Comparison of ENCODE assay signal across 8 mouse cellular contexts in genomic region chr7:19172874-19173273, GRCm38 (mm10). TPM values are rescaled to one million over a fixed set of nuclear protein-coding genes. Genes with fewer than 3 reads are reported as not detected.
DNase-seq lines count a peak whose midpoint lies in the region; ATAC-seq and TF ChIP-seq lines count a peak whose summit lies in the region.

No protein-coding gene starts in this region.

- no peak for TF ChIP-seq EP300 in MEL (IDR thresholded peaks at IDR 0.05; ENCODE audit: low read depth in 1 of 2, low read length in 2 of 2)
- no peak for TF ChIP-seq EP300 in lung, postnatal 0 days (IDR thresholded peaks at IDR 0.05)

- 2% methylated on average over 17 of the region's 17 CpGs for WGBS in lung, postnatal 0 days

- H3K27ac ChIP-seq in MEL (ENCODE audit: control insufficient read depth, low read depth, low read length): no peak overlapping the region
- no peak overlapping the region for H3K27ac ChIP-seq in lung, postnatal 0 days (ENCODE audit: low read length)

- peak; percentile 82 to 86 for ATAC-seq in hematopoietic stem cell, adult 5-6 weeks (replicated peaks in 1 of 2; ENCODE audit: insufficient read depth in 1 of 2, low FRiP score in 2 of 2, low TSS enrichment in 1 of 2, low read depth in 1 of 2, poor library complexity in 2 of 2, severe bottlenecking in 2 of 2)
- ATAC-seq in lung, postnatal 0 days: peak; percentile 68

- peak; percentile 67 to 88 (median 88) for TF ChIP-seq CTCF in MEL (IDR thresholded peaks at IDR 0.05 in 2 of 3, conservative IDR thresholded peaks at IDR 0.05 in 1 of 3; ENCODE audit: control insufficient read depth in 1 of 3, insufficient read depth in 1 of 3, low read depth in 2 of 3, low read length in 3 of 3, poor library complexity in 1 of 3, severe bottlenecking in 1 of 3)
- TF ChIP-seq CTCF in lung, postnatal 0 days (IDR thresholded peaks at IDR 0.05): peak; percentile 93

- no peak overlapping the region for H3K4me3 ChIP-seq in MEL (ENCODE audit: control insufficient read depth in 1 of 2, insufficient read depth in 1 of 2, low read depth in 2 of 2, low read length in 2 of 2)
- H3K4me3 ChIP-seq in lung, postnatal 0 days (ENCODE audit: low read depth, low read length): peak overlapping the region; percentile 17; the same call in 1 of the 2 replicates

- peaks cover 0 to 4% of the 10 kb centered on the region in 2 experiments; a peak in 2 of 4 replicates for H3K36me3 ChIP-seq in MEL (ENCODE audit: control insufficient read depth in 1 of 2, insufficient read depth in 2 of 2, low read length in 2 of 2)
- no peaks in the 10 kb centered on the region for H3K36me3 ChIP-seq in lung, postnatal 0 days (ENCODE audit: insufficient read depth, low read length)

- no peak overlapping the region for H3K9ac ChIP-seq in MEL (ENCODE audit: control insufficient read depth, low read depth, low read length, poor library complexity, severe bottlenecking)
- no peak overlapping the region for H3K9ac ChIP-seq in lung, postnatal 0 days (replicated peaks; ENCODE audit: low read depth)

- H3K9me3 ChIP-seq in MEL (replicated peaks; ENCODE audit: insufficient read depth, low read length): no peaks in the 10 kb centered on the region
- no peaks in the 10 kb centered on the region for H3K9me3 ChIP-seq in lung, postnatal 0 days (ENCODE audit: low read length)

- no peaks in the 10 kb centered on the region for H3K27me3 ChIP-seq in MEL (ENCODE audit: control insufficient read depth in 1 of 2, insufficient read depth in 2 of 2, low read length in 2 of 2)
- peaks cover 22% of the 10 kb centered on the region for H3K27me3 ChIP-seq in lung, postnatal 0 days (replicated peaks; ENCODE audit: insufficient read depth, low read length)

- no peak for TF ChIP-seq POLR2A in MEL (IDR thresholded peaks at IDR 0.05; ENCODE audit: control insufficient read depth in 1 of 2, insufficient read depth in 1 of 2, low read depth in 1 of 2, low read length in 2 of 2, poor library complexity in 1 of 2)

- peak; percentile 65 for TF ChIP-seq RAD21 in MEL (IDR thresholded peaks at IDR 0.05; ENCODE audit: low read depth, low read length)

- peak overlapping the region; percentile 47 for H3K4me2 ChIP-seq in lung, postnatal 0 days (replicated peaks; ENCODE audit: low read depth, low read length)

- peaks cover 0 to 8% of the 10 kb centered on the region in 2 experiments; a peak in 1 of 4 replicates for H3K4me1 ChIP-seq in MEL (ENCODE audit: control insufficient read depth in 1 of 2, insufficient read depth in 2 of 2, low read length in 2 of 2)
- peaks cover 9% of the 10 kb centered on the region; the same call in 1 of the 2 replicates for H3K4me1 ChIP-seq in lung, postnatal 0 days (ENCODE audit: insufficient read depth, low read depth, low read length)

- H3K79me2 ChIP-seq in MEL (ENCODE audit: control insufficient read depth, insufficient read depth, low read length, poor library complexity): no peaks in the 10 kb centered on the region

- DNase-seq in MEL (ENCODE audit: low read depth, low spot score): peak; percentile 84
- peak; percentile 67 for DNase-seq in cerebellum, adult 8-10 months
- DNase-seq in frontal cortex, adult 2 months (ENCODE audit: extremely low spot score in 1 of 2, low spot score in 1 of 2): peak; percentile 60 to 92
- peak; percentile 59 for DNase-seq in layer of hippocampus, adult 9-10 months (ENCODE audit: low spot score)
- DNase-seq in lung, postnatal 0 days (ENCODE audit: low spot score): peak; percentile 85
- peak; percentile 77 for DNase-seq in ovary, postnatal 10 days (ENCODE audit: low spot score)
- DNase-seq in thymus, postnatal 14 days: peak; percentile 93

TF ChIP-seq in MEL, 35 proteins besides CTCF, POLR2A, EP300 and RAD21:
- TF ChIP-seq ZKSCAN1 (IDR thresholded peaks at IDR 0.05; ENCODE audit: low read depth, low read length): no peak
- TF ChIP-seq JUND (IDR thresholded peaks at IDR 0.05; ENCODE audit: low read depth, low read length): no peak
- no peak for TF ChIP-seq ZMIZ1 (IDR thresholded peaks at IDR 0.05; ENCODE audit: low read depth, low read length)
- no peak for TF ChIP-seq CHD1 (IDR thresholded peaks at IDR 0.05; ENCODE audit: low read depth, low read length)
- TF ChIP-seq SIN3A (IDR thresholded peaks at IDR 0.05; ENCODE audit: low read length): 0 out of 2 replicates have a peak, but pooled peaks have one; percentile 28
- no peak for TF ChIP-seq MEF2A (IDR thresholded peaks at IDR 0.05; ENCODE audit: extremely low read depth, insufficient replicate concordance, low read depth, low read length, poor library complexity, severe bottlenecking)
- TF ChIP-seq USF2 (IDR thresholded peaks at IDR 0.05; ENCODE audit: borderline replicate concordance in 1 of 2, insufficient read depth in 1 of 2, low read depth in 1 of 2, low read length in 2 of 2): no peak
- TF ChIP-seq TAL1 (IDR thresholded peaks at IDR 0.05; ENCODE audit: low read length): no peak
- TF ChIP-seq MXI1 (IDR thresholded peaks at IDR 0.05; ENCODE audit: low read depth, low read length): no peak
- no peak for TF ChIP-seq CHD2 (IDR thresholded peaks at IDR 0.05; ENCODE audit: low read length)
- no peak for TF ChIP-seq UBTF (IDR thresholded peaks at IDR 0.05; ENCODE audit: borderline replicate concordance, insufficient read depth, low read depth, low read length)
- no peak for TF ChIP-seq RCOR1 (IDR thresholded peaks at IDR 0.05; ENCODE audit: low read depth, low read length)
- no peak for TF ChIP-seq ELF1 (IDR thresholded peaks at IDR 0.05; ENCODE audit: low read depth, low read length)
- TF ChIP-seq POLR2AphosphoS5 (IDR thresholded peaks at IDR 0.05; ENCODE audit: borderline replicate concordance, low read depth, low read length): no peak
- no peak for TF ChIP-seq ETS1 (IDR thresholded peaks at IDR 0.05; ENCODE audit: low read depth, low read length)
- no peak for TF ChIP-seq ZNF384 (IDR thresholded peaks at IDR 0.05; ENCODE audit: low read depth, low read length)
- no peak for TF ChIP-seq MAFK (IDR thresholded peaks at IDR 0.05; ENCODE audit: borderline replicate concordance, low read depth, low read length)
- TF ChIP-seq MYC (IDR thresholded peaks at IDR 0.05; ENCODE audit: low read depth, low read length): no peak
- no peak for TF ChIP-seq GATA1 (IDR thresholded peaks at IDR 0.05; ENCODE audit: low read depth, low read length)
- TF ChIP-seq ZC3H11A (IDR thresholded peaks at IDR 0.05; ENCODE audit: low read depth, low read length): peak; percentile 64
- TF ChIP-seq SMC3 (IDR thresholded peaks at IDR 0.05; ENCODE audit: low read depth, low read length): peak; percentile 87
- no peak for TF ChIP-seq GABPA (IDR thresholded peaks at IDR 0.05; ENCODE audit: low read depth, low read length)
- TF ChIP-seq MAX (IDR thresholded peaks at IDR 0.05; ENCODE audit: low read length): no peak
- TF ChIP-seq USF1 (IDR thresholded peaks at IDR 0.05; ENCODE audit: low read depth, low read length): no peak
- TF ChIP-seq MAZ (IDR thresholded peaks at IDR 0.05; ENCODE audit: low read depth, low read length): no peak
- no peak for TF ChIP-seq NRF1 (IDR thresholded peaks at IDR 0.05; ENCODE audit: insufficient read depth, low read depth, low read length, poor library complexity, severe bottlenecking)
TF ChIP-seq in MEL: peak in this region for 3.

RNA-seq across cellular contexts. Expression of gene Eml2, which starts 3.3 kb away (rescaled TPM):
- total RNA-seq in MEL (2012; rRNA removed): 22.0 and 25.1 TPM in 2 replicates
- 10 to 100 TPM in 1 of 2 experiments, not detected in 1; 43.6 TPM for polyA plus RNA-seq in MEL (2012; ENCODE audit: insufficient read depth in 1 of 2, insufficient read length in 2 of 2, low read depth in 1 of 2, low replicate concordance in 2 of 2, missing spikeins in 1 of 2)
- polyA plus RNA-seq in frontal cortex, adult 2 months (2012; rRNA removed): 134 and 136 TPM in 2 replicates
- total RNA-seq in hematopoietic stem cell, adult 5-6 weeks (2017): 20.0 and 23.6 TPM in 2 replicates
- polyA plus RNA-seq in lung, postnatal 0 days (2015; fragmentation: Nextera tagmentation; extraction: Ambion mirVana): 17.9 and 21.7 TPM in 2 replicates

RNA-seq across cellular contexts. Expression of gene Gipr, which starts 6.9 kb away (rescaled TPM):
- 0.49 and 0.65 TPM in 2 replicates for total RNA-seq in MEL (2012; rRNA removed)
- polyA plus RNA-seq in MEL (2012; ENCODE audit: insufficient read depth in 1 of 2, insufficient read length in 2 of 2, low read depth in 1 of 2, low replicate concordance in 2 of 2, missing spikeins in 1 of 2): 1 to 10 TPM in 1 of 2 experiments, not detected in 1; 2.1 TPM
- 11.0 and 11.9 TPM in 2 replicates for polyA plus RNA-seq in frontal cortex, adult 2 months (2012; rRNA removed)
- not detected in 2 replicates for total RNA-seq in hematopoietic stem cell, adult 5-6 weeks (2017)
- polyA plus RNA-seq in lung, postnatal 0 days (2015; fragmentation: Nextera tagmentation; extraction: Ambion mirVana): 0.80 and 1.0 TPM in 2 replicates

RNA-seq across cellular contexts. Expression of gene Snrpd2, which starts 23.4 kb away (rescaled TPM):
- total RNA-seq in MEL (2012; rRNA removed): 333 and 345 TPM in 2 replicates
- 100 to 1,000 TPM in 1 of 2 experiments, not detected in 1; 234 TPM for polyA plus RNA-seq in MEL (2012; ENCODE audit: insufficient read depth in 1 of 2, insufficient read length in 2 of 2, low read depth in 1 of 2, low replicate concordance in 2 of 2, missing spikeins in 1 of 2)
- 70.7 and 83.9 TPM in 2 replicates for polyA plus RNA-seq in frontal cortex, adult 2 months (2012; rRNA removed)
- total RNA-seq in hematopoietic stem cell, adult 5-6 weeks (2017): 55.1 and 97.6 TPM in 2 replicates
- polyA plus RNA-seq in lung, postnatal 0 days (2015; fragmentation: Nextera tagmentation; extraction: Ambion mirVana): 63.2 and 65.2 TPM in 2 replicates

RNA-seq across cellular contexts. Expression of gene Qpctl, which starts 23.8 kb away (rescaled TPM):
- 3.1 and 3.4 TPM in 2 replicates for total RNA-seq in MEL (2012; rRNA removed)
- polyA plus RNA-seq in MEL (2012; ENCODE audit: insufficient read depth in 1 of 2, insufficient read length in 2 of 2, low read depth in 1 of 2, low replicate concordance in 2 of 2, missing spikeins in 1 of 2): 1 to 10 TPM in 1 of 2 experiments, not detected in 1; 6.5 TPM
- 15.3 and 16.7 TPM in 2 replicates for polyA plus RNA-seq in frontal cortex, adult 2 months (2012; rRNA removed)
- 3.5 and 4.8 TPM in 2 replicates for total RNA-seq in hematopoietic stem cell, adult 5-6 weeks (2017)
- 14.1 and 14.5 TPM in 2 replicates for polyA plus RNA-seq in lung, postnatal 0 days (2015; fragmentation: Nextera tagmentation; extraction: Ambion mirVana)

RNA-seq across cellular contexts. Expression of gene Gpr4, which starts 39.5 kb away (rescaled TPM):
- total RNA-seq in MEL (2012; rRNA removed): 0.07 and 0.19 TPM in 2 replicates
- polyA plus RNA-seq in MEL (2012; ENCODE audit: insufficient read depth in 1 of 2, insufficient read length in 2 of 2, low read depth in 1 of 2, low replicate concordance in 2 of 2, missing spikeins in 1 of 2): under 1 TPM in 1 of 2 experiments, not detected in 1; 0.15 TPM
- polyA plus RNA-seq in frontal cortex, adult 2 months (2012; rRNA removed): 7.4 and 7.7 TPM in 2 replicates
- total RNA-seq in hematopoietic stem cell, adult 5-6 weeks (2017): 0.74 and 1.4 TPM in 2 replicates
- polyA plus RNA-seq in lung, postnatal 0 days (2015; fragmentation: Nextera tagmentation; extraction: Ambion mirVana): 2.7 and 3.1 TPM in 2 replicates
